Mouse (Mus musculus): Measurements from ENCODE around the gene Tmem218.

DNA sequence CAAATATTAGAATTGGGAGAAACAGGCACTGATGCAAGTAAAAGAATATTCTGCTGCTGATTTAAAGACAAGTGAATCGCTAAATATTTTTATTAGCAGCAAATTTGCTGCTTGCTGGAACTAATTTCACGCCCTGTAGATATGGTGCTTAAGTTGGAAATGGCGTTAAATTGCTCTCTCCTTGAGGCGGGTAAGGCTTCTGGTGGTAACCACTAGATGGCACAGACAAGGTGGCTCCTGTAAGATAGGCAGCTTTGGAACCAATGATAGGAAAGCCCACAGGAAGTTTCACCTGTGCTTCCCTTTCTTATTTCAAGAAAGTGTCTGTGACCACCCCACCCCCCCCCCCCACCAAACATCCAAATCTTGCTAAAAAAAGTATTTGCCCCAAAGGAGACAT is 11.0 kb upstream of the Tmem218 start:
- no peak for TF ChIP-seq POLR2A (IDR thresholded peaks at IDR 0.05; ENCODE audit: control insufficient read depth, low read depth, low read length)
- no peak for TF ChIP-seq CTCF (IDR thresholded peaks at IDR 0.05; ENCODE audit: control insufficient read depth, insufficient read depth, insufficient replicate concordance, low read depth, low read length)
